In genomic region chr6:99441100-99441499, GRCm38 (mm10) we compare ENCODE assay signal across 16 mouse cellular contexts.
DNase-seq lines count a peak whose midpoint lies in the region; ATAC-seq lines count a peak whose summit lies in the region.
"Had no signal": no experiment of that assay in that cellular context is flagged by ENCODE, and none has a peak within 500 bp of the region (broad histone marks: within the 10 kb centered on the region; RNA-seq: fewer than 3 reads in every experiment).

No protein-coding gene starts in this region.

- 0 out of 2 replicates have a peak overlapping the region, but pooled peaks have one; percentile 83 for H3K27ac ChIP-seq in forebrain, embryonic 10.5 days
- no peak overlapping the region for H3K27ac ChIP-seq in forebrain, embryonic 12.5 days
- H3K27ac ChIP-seq: hindbrain, embryonic 14.5 days; stomach, embryonic 15.5 days had no signal

- no peaks in the 10 kb centered on the region for H3K27me3 ChIP-seq in forebrain, embryonic 10.5 days (ENCODE audit: poor library complexity, severe bottlenecking)
- H3K27me3 ChIP-seq in forebrain, embryonic 12.5 days: no peaks in the 10 kb centered on the region
- H3K27me3 ChIP-seq: embryonic facial prominence, embryonic 12.5 days; stomach, embryonic 15.5 days had no signal

- no peak overlapping the region for H3K9ac ChIP-seq in forebrain, embryonic 12.5 days
- H3K9ac ChIP-seq: embryonic facial prominence, embryonic 12.5 days; hindbrain, embryonic 14.5 days; lung, embryonic 14.5 days; stomach, embryonic 15.5 days had no signal

- DNase-seq in forebrain, embryonic 10.5 days (ENCODE audit: extremely low spot score, low spot score): no peak
- peak; percentile 68 for DNase-seq in left cerebral cortex, adult 11 months (ENCODE audit: low spot score)
- no peak for DNase-seq in left cerebral cortex, postnatal 4 days
- peak; percentile 49 for DNase-seq in CD4-positive, CD25-positive, alpha-beta regulatory T cell, adult 2 months (ENCODE audit: low read depth, low spot score)
- DNase-seq in left cerebral cortex, postnatal 14 days (ENCODE audit: low spot score in 2 of 2): peak; percentile 36 to 37
- no peak for DNase-seq in urinary bladder, postnatal 14 days (ENCODE audit: low spot score)
- DNase-seq: adrenal gland, postnatal 14 days; cerebellum, postnatal 14 days; lung, embryonic 14.5 days; thymus, postnatal 4 days had no signal

- WGBS in forebrain, embryonic 10.5 days: 64% methylated on average over 7 of the region's 7 CpGs
- 48% methylated on average over 7 of the region's 7 CpGs for WGBS in forebrain, embryonic 12.5 days

- H3K36me3 ChIP-seq in forebrain, embryonic 10.5 days (replicated peaks): peaks cover under 1% of the 10 kb centered on the region; the same call in 1 of the 2 replicates
- H3K36me3 ChIP-seq in forebrain, embryonic 12.5 days (replicated peaks): no peaks in the 10 kb centered on the region
- H3K36me3 ChIP-seq: embryonic facial prominence, embryonic 12.5 days; stomach, embryonic 15.5 days had no signal

- H3K4me2 ChIP-seq in forebrain, embryonic 12.5 days: no peak overlapping the region
- H3K4me2 ChIP-seq: embryonic facial prominence, embryonic 12.5 days; hindbrain, embryonic 14.5 days; lung, embryonic 14.5 days; stomach, embryonic 15.5 days had no signal

- no peaks in the 10 kb centered on the region for H3K9me3 ChIP-seq in forebrain, embryonic 10.5 days
- H3K9me3 ChIP-seq in forebrain, embryonic 12.5 days: no peaks in the 10 kb centered on the region
- H3K9me3 ChIP-seq: embryonic facial prominence, embryonic 12.5 days; stomach, embryonic 15.5 days had no signal

- no peak for ATAC-seq in forebrain, embryonic 12.5 days (ENCODE audit: low FRiP score)
- ATAC-seq in activated CD4-positive, CD25-positive, alpha-beta regulatory T cell, adult 4 months: no peak
- ATAC-seq: forebrain, embryonic 14.5 days had no signal

- intact Hi-C loops in left cerebral cortex, postnatal 4 days (cut with DNase I): no loop called here
- intact Hi-C loops in left cerebral cortex, postnatal 14 days (cut with DNase I): no loop called here

- peaks cover 47% of the 10 kb centered on the region for H3K4me1 ChIP-seq in forebrain, embryonic 10.5 days
- H3K4me1 ChIP-seq in forebrain, embryonic 12.5 days: peaks cover 35% of the 10 kb centered on the region

- no peak overlapping the region for H3K4me3 ChIP-seq in forebrain, embryonic 10.5 days
- H3K4me3 ChIP-seq in forebrain, embryonic 12.5 days (replicated peaks): no peak overlapping the region
- H3K4me3 ChIP-seq: embryonic facial prominence, embryonic 12.5 days; stomach, embryonic 15.5 days had no signal

Comparison
In these comparisons a context has a peak if more than half of its experiments do, and no peak if none do; other contexts are left out.
1. DNase-seq: peak in left cerebral cortex, adult 11 months (single experiment), CD4-positive, CD25-positive, alpha-beta regulatory T cell, adult 2 months (single experiment) and left cerebral cortex, postnatal 14 days (2 of 2); none in forebrain, embryonic 10.5 days (single experiment), left cerebral cortex, postnatal 4 days (single experiment) and urinary bladder, postnatal 14 days (single experiment).